Mouse (Mus musculus): Measurements from ENCODE around the gene Hist1h4m. TPM values are rescaled to one million over a fixed set of nuclear protein-coding genes. Genes with fewer than 3 reads are reported as not detected.
"Not testable (repeated sequence)": the region's sequence is repeated elsewhere in the genome, so short reads cannot be mapped to it uniquely, and the experiment has no call there.

The Hist1h4m gene
- total RNA-seq, 2 experiments from 2014 or later = 46.0 to 49.7 TPM

- DNase-seq (ENCODE audit: low spot score) = not testable (repeated sequence)
Measured at GRCm38 (mm10) chr13:21810073-21810472, 1.5 kb upstream of the Hist1h4m start, which contains the start of the genes Hist1h2bq and Hist1h2ao. Hist1h2bq (minus strand) TSS chr13:21810197. Hist1h2ao (plus strand) TSS chr13:21810465.

DNA sequence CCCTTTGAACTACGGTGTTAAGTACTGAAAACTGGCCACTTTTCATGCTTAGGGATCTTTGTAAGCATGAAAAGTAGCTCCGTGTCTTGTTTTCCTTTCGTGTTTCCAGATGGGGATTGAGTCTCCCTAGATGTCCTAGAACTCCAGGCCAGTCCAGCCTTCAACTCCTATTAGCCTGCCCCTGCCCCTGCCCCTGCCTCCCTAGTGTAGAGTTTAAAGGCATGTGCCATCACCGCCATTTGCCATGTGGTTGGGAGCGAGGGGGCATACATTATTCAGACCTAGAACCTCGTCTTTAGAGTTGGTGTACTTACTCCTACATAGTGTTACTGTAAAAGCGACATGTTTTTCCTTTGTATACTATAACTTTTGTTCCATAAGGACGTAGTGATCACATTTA, 472 bp upstream of the Hist1h4m start:
- not testable (repeated sequence) for DNase-seq (ENCODE audit: low spot score)

DNA sequence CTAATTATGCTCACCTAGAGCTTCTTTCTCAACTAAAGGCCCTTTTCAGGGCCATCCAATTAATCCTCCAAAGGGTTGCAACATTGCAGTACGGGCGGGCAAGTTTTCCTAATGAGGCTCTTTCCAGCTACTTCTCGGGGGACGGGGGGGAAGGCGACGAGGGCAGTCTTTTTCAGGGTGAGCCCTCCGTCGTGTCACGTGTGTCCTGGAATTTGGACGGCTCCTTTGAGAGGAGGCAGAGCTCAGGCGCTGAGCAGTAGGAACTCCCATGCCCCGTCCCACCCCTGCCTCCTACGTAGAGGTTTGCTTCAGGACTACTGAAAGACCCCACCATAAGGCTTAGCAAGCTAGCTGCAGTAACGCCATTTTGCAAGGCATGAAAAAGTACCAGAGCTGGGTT, 546 bp downstream of the Hist1h4m start:
- not testable (repeated sequence) for DNase-seq (ENCODE audit: low spot score)

DNA sequence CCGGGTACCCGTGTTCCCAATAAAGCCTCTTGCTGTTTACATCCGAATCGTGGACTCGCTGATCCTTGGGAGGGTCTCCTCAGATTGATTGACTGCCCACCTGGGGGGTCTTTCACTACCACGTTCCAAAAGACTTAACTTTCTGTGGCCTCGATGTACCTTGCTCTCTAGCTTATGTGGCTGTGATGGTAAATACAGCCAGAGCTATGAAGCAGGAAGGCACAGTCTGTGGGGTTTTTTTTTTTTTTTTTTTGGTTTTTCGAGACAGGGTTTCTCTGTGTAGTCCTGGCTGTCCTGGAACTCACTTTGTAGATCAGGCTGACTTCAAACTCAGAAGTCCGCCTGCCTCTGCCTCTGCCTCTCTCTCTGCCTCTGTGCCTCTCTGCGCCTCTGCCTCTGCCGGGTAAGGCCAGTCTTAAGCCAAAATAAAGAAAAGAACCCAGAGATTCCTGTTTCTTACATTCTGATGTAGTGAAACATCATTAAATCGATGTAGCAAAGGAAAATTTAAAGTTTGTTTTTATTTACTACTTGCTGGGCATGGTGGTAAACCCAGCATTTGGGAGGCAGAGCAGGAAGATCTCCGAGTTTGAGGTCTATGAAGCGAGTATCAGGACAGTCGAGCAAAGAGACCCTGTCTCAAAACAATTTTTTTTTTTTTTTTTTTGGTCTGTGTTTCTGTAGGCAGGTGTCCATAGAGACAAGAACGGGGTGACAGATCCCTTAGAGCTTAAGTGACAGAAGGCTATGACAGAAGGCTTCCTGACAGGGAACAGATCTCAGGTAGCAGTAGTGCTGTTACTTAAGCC, 8.7 kb downstream of the Hist1h4m start:
- DNase-seq (ENCODE audit: low spot score) = not testable (repeated sequence)

GRCm38 (mm10) chr13:21828511-21828910, 17.0 kb downstream of the Hist1h4m start:
- no peak for DNase-seq (ENCODE audit: low spot score)

DNA sequence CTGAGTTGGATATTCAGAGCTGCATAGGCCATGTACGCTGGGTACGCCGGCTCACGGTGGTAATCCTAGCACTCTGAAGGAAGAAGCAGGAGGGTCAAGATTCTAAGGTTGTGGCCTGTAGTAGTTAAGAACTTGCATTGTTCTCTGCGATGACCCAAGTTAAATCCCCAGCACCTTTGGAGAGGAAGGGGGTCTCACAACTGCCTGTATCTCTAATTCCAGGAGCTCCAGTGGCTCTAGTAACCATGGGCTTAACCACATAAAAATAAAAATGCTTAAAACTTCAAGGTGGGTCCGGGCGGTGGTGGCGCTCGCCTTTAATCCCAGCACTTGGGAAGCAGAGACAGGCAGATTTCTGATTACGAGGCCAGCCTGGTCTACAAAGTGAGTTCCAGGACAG, 18.8 kb downstream of the Hist1h4m start:
- DNase-seq (ENCODE audit: low spot score) = no peak

DNA sequence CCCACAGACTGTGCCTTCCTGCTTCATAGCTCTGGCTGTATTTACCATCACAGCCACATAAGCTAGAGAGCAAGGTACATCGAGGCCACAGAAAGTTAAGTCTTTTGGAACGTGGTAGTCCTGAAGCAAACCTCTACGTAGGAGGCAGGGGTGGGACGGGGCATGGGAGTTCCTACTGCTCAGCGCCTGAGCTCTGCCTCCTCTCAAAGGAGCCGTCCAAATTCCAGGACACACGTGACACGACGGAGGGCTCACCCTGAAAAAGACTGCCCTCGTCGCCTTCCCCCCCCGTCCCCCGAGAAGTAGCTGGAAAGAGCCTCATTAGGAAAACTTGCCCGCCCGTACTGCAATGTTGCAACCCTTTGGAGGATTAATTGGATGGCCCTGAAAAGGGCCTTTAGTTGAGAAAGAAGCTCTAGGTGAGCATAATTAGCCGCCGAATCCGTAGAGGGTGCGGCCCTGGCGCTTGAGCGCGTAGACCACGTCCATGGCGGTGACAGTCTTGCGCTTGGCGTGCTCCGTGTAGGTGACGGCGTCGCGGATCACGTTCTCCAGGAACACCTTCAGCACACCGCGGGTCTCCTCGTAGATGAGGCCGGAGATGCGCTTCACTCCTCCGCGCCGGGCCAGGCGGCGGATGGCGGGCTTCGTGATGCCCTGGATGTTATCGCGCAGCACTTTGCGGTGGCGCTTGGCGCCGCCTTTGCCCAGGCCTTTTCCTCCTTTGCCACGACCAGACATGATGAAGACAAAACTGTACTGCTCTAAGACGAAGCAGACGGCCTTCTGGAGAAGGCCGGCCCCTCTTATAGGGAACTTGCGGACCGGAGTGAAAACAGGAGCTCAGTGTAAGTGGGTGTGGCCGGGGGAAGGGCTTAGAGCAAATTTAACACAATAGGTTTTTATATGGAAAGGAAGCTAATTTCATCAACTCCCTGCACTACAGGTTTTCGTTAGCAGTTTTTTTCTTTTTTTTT, 20.2 kb downstream of the Hist1h4m start, which contains the start of gene Hist1h4n:
Hist1h4n (minus strand) TSS at position 779 of the 977 bp plus-strand sequence.
- DNase-seq (ENCODE audit: low spot score) = not testable (repeated sequence)

GRCm38 (mm10) chr13:21833461-21833860, 21.9 kb downstream of the Hist1h4m start, which contains the start of the genes Hist1h2ap and Hist1h2br:
Hist1h2ap (minus strand) TSS chr13:21833507.
Hist1h2br (plus strand) TSS chr13:21833743.
- DNase-seq (ENCODE audit: low spot score) = not testable (repeated sequence)

DNA sequence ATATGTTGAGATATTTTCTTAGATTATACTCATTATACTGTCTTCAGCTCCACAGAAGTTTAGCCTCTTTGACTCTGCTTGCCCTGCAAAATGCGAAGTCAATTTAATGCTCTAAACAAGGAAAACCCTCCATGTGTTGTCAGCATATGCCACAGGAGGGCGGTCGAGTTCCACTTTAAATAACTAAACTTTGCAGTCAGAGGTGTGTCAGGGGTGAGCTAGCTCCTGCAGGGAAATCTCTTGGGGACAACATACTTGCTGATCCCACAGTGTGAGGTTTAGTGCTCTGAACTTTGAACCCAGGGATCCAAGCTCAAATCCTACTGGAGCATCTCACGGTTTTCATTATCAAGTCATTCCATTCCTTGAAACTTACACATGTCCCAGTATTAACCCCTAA, 29.0 kb downstream of the Hist1h4m start:
- DNase-seq (ENCODE audit: low spot score) = not testable (repeated sequence)

- not testable (repeated sequence) for DNase-seq (ENCODE audit: low spot score)
Measured at GRCm38 (mm10) chr13:21846356-21846755, 34.8 kb downstream of the Hist1h4m start.

- DNase-seq (ENCODE audit: low spot score) = no peak
Measured at GRCm38 (mm10) chr13:21847883-21848282, 36.3 kb downstream of the Hist1h4m start.

- not testable (repeated sequence) for DNase-seq (ENCODE audit: low spot score)
Measured at GRCm38 (mm10) chr13:21850696-21851095, 39.1 kb downstream of the Hist1h4m start.

DNA sequence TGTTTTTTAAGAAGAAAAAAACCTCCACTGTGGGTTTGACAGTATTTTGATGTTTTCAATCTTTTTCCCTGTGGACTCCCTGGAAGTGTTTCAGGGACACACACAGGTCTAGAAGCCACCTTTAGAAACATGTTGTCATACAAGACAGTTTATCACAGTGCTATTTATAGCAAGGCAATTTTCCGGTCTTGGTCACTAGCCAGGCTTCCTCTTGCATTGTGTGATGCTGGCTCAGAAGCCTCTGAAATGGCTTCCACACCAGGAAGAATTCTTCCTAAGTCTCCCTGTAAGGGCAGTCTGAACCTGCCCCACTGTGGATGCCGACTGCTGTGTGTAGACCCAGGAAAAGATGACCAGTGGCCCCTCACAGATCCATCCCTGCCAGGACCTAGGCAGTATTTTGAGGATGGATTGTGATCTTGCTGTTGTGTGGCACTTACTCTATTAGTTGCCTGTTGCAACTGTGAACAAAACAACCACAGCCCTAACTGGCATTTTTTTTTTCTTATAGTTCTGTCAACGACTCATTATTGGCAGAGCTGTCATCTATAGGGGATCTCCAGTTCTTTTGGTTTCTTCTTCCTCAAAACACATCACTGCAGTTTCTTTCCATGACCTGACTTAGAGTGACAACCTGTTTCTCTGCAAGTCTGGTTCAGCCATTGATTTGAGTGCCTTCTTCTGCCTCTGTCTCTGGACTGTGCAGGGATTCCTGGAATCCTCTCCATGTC, 40.8 kb downstream of the Hist1h4m start:
- peak; percentile 56 for DNase-seq (ENCODE audit: low spot score)

- DNase-seq (ENCODE audit: low spot score) = peak; percentile 64
Measured at GRCm38 (mm10) chr13:21855146-21855545, 43.6 kb downstream of the Hist1h4m start.

DNA sequence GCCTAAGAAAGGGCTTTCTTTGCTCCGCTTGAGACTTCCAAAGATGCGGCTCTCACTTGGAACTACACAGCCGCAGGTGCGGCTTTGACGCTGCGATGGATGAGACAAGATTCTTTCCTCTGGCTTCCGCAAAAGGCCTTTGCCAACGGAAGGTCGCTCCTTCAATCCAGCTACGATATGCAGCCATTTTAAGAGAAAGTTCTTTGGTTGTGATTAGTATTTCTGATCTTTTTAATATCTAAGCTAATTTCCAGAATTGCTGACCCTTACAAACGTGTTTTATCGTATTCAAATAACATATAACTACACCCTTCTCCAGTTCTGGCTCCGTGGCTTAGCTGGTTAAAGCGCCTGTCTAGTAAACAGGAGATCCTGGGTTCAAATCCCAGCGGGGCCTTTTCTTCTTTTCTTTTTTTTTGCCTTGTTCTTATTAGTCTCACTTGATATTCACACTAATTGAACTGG, 44.2 kb downstream of the Hist1h4m start:
- peak; percentile 37 for DNase-seq (ENCODE audit: low spot score)

DNA sequence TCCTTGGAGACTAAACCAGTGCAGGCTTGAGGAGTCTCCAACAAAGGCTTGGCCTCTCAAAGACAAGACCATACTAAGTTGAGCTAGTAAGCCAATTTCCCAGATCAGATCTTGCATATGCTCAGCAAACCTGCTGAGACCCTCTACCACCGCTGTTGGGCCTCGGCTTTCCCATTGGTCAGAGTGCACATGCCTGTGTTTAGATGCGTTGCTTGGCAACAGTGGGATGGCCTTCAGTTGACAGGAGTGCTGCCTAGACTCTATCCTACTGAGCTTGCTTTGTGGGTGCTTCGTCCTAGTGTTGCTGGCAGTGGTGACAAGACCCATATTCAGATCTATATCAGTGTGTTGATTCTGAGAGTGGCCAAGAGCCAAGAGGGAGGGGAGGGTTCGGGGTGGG, 50.1 kb downstream of the Hist1h4m start:
- DNase-seq (ENCODE audit: low spot score) = no peak

Small RNAs within 50 kb of the gene (microRNA-seq; reads per million reads assigned to microRNA genes)
- gene Gm19658 (not detected), gene Gm44346 (not detected), gene Gm44466 (not detected)

Other genes with a start within 250 kb of the Hist1h4m start
- not detected for gene Olfr1364, start 230.0 kb upstream of the Hist1h4m start, total RNA-seq (2021)
- gene Olfr1362, start 197.7 kb upstream of the Hist1h4m start, total RNA-seq (2021) = not detected
- not detected for gene Olfr11, start 169.2 kb upstream of the Hist1h4m start, total RNA-seq (2021)
- not detected for gene Olfr1361, start 148.4 kb upstream of the Hist1h4m start, total RNA-seq (2021)
- not detected for gene Olfr1360, start 134.3 kb upstream of the Hist1h4m start, total RNA-seq (2021)
- gene Olfr1359, start 113.6 kb upstream of the Hist1h4m start, total RNA-seq (2021) = not detected
- gene Hist1h2bl, start 95.6 kb upstream of the Hist1h4m start, total RNA-seq (2021) = 1 to 10 TPM; 3.4 to 3.7 TPM
- 1 to 10 TPM in 1 of 2 experiments, not detected in 1; 1.5 TPM for gene Hist1h2ai, start 95.3 kb upstream of the Hist1h4m start, total RNA-seq (2021)
- gene Hist1h3h, start 94.1 kb upstream of the Hist1h4m start, total RNA-seq (2021) = 1 to 10 TPM in 1 of 2 experiments, not detected in 1; 2.3 TPM
- gene Hist1h2bm, start 89.7 kb upstream of the Hist1h4m start, total RNA-seq (2021) = not detected
- gene Hist1h4j, start 76.7 kb upstream of the Hist1h4m start, total RNA-seq (2021) = under 1 TPM; 0.43 to 0.59 TPM
- gene Hist1h4k, start 61.2 kb upstream of the Hist1h4m start, total RNA-seq (2021) = 10 to 100 TPM; 15.2 to 22.0 TPM
- not detected for gene Hist1h2ak, start 57.9 kb upstream of the Hist1h4m start, total RNA-seq (2021)
- gene Hist1h2bn, start 57.6 kb upstream of the Hist1h4m start, total RNA-seq (2021) = 1 to 10 TPM in 1 of 2 experiments, not detected in 1; 1.1 TPM
- under 1 TPM; 0.32 to 0.52 TPM for gene Hist1h1b, start 31.1 kb upstream of the Hist1h4m start, total RNA-seq (2021)
- gene Hist1h3i, start 28.4 kb upstream of the Hist1h4m start, total RNA-seq (2021) = 10 to 100 TPM; 12.0 to 12.2 TPM
- not detected for gene Hist1h2an, start 24.5 kb upstream of the Hist1h4m start, total RNA-seq (2021)
- not detected for gene Hist1h2bp, start 24.3 kb upstream of the Hist1h4m start, total RNA-seq (2021)
- 10 to 100 TPM; 14.4 to 17.7 TPM for gene Hist1h2bq, start 1.5 kb upstream of the Hist1h4m start, total RNA-seq (2021)
- 1 to 10 TPM; 3.1 to 3.5 TPM for gene Hist1h2ao, start 1.3 kb upstream of the Hist1h4m start, total RNA-seq (2021)
- 1 to 10 TPM; 5.3 to 9.1 TPM for gene Hist1h4n, start 20.4 kb downstream of the Hist1h4m start, total RNA-seq (2021)
- gene Hist1h2ap, start 21.8 kb downstream of the Hist1h4m start, total RNA-seq (2021) = not detected
- gene Hist1h2br, start 22.0 kb downstream of the Hist1h4m start, total RNA-seq (2021) = 10 to 100 TPM; 14.3 to 17.8 TPM
- gene Zfp184, start 133.3 kb downstream of the Hist1h4m start, total RNA-seq (2021) = under 1 TPM; 0.48 to 0.69 TPM
- gene Pom121l2, start 169.4 kb downstream of the Hist1h4m start, total RNA-seq (2021) = not detected
- gene Prss16, start 198.0 kb downstream of the Hist1h4m start, total RNA-seq (2021) = not detected
- gene Hist1h2ah, start 223.8 kb downstream of the Hist1h4m start, total RNA-seq (2021) = 1 to 10 TPM; 1.6 to 2.2 TPM
- 1 to 10 TPM; 2.1 to 3.6 TPM for gene Hist1h2bk, start 224.1 kb downstream of the Hist1h4m start, total RNA-seq (2021)
- gene Hist1h4i, start 229.6 kb downstream of the Hist1h4m start, total RNA-seq (2021) = 10 to 100 TPM; 27.1 to 27.8 TPM
- 1 to 10 TPM; 2.5 to 2.9 TPM for gene Hist1h2ag, start 231.2 kb downstream of the Hist1h4m start, total RNA-seq (2021)
- gene Hist1h2bj, start 231.5 kb downstream of the Hist1h4m start, total RNA-seq (2021) = 1 to 10 TPM; 2.4 to 2.7 TPM

Data from gastrocnemius, adult 18-20 months (tissue).